Mouse (Mus musculus) megakaryocyte, adult 5-6 weeks (primary cell): ENCODE data around the gene Kirrel3. TPM values are rescaled to one million over a fixed set of nuclear protein-coding genes. Genes with fewer than 3 reads are reported as not detected.

Experiments
- ATAC-seq: 2 replicates; pipeline ENCODE4 v1.8.0; 2016; ENCODE audit warnings: mild to moderate bottlenecking, inconsistent platforms; ENCODE audit not compliant: poor library complexity, severe bottlenecking
- total RNA-seq, 2 experiments: library from RNA; stranded (forward) in 1 of 2; stranded (reverse) in 1 of 2; fragments of 153-499, 151-499 nt in 1 of 2; fragments of 221-1000, 200-1000 nt in 1 of 2; gene quantifications; 2 replicates each; pipeline versions ENCODE4 v1.2.3 to v1.2.4; 2015 to 2017

Gene Kirrel3
- total RNA-seq (2015) (not detected in 2 replicates), total RNA-seq (2017) (not detected in 2 replicates)

DNA sequence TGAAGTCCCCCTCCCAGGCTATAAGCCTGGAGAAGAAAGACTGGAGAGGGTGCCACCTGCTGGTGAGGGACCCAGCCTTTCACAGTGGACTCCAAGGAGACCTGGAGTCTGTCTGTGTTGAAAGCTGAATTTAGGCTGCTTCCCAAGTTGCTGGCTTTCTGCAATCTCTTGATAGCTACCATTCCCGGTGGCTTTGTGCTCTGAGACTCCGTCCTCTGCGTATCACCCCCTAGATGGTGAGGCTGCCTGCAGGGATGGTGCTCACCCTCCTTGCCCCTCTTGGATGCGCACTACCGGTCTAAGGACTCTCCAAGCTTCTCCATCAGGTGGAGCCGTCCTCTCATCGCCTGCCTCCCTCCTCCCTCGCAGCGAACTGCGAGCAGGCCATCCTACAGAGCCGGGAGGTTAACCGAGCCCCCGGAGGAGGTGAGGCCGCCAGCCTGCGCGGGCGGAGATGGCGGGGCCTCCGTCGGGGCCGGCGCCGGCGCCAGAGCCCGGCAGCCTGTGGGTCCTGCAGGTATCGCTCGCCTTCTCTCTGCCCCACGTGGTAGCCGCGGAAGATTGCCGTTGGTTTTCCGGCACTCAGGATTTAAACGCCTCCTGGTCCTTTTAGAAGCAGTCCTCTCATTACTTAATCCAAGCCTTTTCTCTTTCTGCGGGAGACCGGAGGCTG, at the start of gene Kirrel3:
Kirrel3 (plus strand) TSS at position 136 of the 673 bp plus-strand sequence.
- ATAC-seq = no peak

DNA sequence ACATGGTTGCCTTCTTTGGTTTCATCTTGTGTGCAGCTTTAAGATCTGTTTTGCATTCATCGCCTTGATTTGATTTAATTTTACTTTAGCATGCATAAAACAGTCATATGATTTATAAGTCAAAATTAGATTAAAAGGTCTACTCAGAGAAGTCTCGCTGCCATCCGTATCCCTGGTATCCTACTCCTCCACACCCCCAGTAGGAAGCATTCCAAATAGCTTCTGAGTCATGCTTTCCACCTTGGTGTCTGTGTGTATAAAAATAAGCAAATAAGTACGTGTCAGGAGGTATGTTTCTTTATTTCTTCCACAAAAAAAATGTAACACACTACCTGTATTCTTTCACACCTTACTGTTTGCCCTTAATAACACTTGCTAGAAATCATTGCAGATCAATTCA, 45.0 kb upstream of the Kirrel3 start:
- no peak for ATAC-seq

DNA sequence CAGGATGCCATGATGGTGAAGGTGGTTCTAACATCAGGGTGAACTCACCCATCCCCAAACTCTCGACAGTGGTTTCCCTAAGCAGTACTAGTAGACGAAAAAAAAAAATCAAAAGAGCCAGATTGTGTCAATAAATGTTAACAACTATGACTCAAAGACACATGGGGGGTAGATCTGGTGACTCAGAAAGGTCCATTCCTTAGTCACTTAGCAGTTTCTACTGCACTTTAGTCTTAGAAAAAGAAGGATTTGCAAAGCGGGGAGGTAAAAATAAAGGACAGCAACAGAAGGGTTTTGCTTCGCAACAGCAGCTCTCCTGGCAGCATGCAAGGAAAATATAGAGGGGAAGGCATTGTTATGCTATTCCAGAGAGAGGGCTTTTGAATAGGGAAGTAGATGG, 41.7 kb upstream of the Kirrel3 start:
- ATAC-seq = no peak

DNA sequence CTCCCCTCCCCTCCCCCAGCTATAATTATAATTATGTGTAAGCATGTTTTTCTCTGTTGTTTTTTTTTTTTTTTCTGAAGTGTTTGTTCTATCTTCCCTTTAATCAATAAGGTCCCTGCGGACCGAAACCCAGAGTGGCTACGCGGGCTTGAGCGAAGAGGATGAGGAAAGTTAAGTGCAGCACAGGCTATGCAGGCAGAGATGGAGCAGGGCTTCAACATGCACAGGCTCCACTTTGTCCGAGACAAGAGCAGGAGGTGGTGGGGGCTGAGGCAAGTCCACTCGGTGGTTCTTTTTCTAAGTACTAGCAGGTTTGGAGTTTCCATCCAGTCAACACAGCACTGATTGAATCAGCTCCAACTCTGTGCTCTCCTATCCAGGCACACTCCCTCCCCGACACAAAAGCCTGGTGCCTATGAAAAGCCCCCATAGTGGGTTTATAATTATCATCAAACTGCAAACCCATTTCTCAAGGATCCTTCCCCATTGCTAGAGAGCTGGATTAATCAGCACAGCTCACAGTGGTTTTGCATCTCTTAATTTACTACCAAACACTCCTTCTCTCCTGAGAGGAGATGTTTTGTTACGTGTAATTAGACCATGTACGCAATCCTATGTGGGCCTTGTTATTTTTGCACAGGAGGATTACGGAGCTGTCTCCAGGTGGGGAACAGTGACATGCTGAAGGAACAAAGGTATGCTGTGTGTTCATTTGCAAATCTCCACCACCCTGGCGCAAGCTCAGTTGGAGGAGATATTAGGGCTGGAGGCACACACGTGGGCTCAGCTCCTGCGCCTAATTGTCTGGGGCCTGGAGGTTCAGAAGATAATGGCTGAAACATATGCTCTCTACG, 39.0 kb upstream of the Kirrel3 start:
- ATAC-seq = no peak

DNA sequence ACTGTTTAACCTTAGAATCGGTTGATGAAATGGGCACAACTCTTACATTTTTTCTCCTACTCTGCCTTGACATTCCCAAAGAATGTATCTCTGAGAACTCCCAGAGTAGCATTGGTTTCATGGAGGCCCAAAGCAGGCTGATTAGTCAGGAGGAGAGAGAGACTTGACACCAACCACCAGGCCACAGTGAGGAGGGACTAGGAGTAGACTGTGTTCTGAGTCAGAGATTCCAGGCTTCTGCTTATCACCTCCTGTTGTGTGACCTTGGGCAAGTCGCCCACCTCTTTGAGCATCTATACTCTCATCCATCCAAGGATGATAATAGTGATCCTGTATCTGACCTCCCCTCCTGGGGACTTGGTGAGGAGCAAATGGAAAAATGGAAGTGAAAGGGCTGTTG, 38.0 kb upstream of the Kirrel3 start:
- no peak for ATAC-seq

DNA sequence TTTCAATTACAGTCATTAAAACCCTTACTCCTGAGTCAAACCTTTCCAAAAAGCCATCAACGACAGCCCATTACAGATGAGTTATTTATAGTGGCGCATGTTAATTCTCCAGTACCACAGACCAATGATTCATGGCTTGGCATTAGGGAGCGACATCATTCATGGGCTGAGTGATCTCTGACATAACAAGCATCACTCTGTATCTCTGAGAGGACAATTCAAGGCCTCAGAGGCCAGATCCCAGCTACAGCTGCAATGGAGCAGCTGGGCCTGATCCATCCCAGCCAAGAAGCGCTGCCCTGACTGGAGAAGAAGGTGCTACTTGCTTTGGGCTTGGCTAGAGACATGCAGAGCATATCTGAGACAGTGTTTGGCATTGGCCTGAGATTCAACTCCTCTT, 37.2 kb upstream of the Kirrel3 start:
- no peak for ATAC-seq

DNA sequence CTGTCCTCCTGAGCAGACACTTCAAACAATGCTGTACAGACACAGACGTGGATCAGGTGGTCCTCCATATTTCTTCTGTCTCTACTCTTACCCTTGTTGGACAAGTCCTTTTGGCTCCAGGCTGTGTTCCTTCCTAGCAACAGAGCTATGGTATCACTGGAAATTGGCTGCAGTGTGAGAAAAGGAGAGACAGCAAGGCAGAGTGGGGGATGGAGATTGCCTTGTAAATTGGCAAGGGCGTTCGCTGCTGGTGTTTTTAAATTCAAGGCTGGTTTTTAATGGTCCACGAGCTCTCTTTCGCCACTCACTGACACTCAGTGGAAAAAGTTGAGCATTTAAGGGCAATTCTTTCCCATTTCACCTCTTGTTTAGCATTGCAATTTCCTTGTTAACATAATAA, 27.5 kb upstream of the Kirrel3 start:
- no peak for ATAC-seq

DNA sequence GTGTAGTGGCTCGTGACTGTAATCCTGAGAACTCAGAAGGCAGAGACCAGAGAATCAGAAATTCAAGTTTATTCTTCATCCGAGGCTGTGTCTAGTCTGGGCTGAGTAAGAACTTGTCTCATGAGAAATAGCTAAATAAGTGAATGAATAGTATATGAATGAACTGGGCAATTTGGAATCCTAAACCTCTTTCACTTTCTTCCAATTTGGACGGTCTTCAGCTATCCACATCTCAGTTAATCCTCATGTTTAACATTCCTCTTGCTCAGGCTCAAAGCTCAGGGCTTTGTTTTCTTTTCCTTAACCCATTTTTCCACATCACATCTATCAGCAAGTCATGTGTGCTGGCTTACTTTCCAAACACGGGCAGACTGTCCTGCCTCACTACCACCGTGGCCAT, 25.7 kb upstream of the Kirrel3 start:
- no peak for ATAC-seq

DNA sequence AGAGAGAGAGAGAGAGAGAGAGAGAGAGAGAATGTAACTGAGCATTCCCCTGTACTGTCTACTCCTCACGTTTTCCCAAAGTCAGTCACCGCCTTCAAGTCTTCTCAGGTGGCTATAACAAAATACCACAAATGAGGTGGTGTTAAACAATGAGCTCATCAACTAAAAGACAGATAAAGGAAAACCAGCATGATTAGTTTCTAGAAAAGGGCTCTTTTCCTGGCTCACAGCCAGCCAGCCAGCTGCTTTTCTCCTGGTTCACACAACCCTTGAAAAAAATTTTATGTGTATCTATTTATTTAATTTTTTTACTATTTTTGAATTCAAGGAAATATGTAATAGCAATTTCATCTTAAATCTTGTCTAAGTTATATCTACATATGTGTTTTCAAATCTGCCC, 22.0 kb upstream of the Kirrel3 start:
- no peak for ATAC-seq

DNA sequence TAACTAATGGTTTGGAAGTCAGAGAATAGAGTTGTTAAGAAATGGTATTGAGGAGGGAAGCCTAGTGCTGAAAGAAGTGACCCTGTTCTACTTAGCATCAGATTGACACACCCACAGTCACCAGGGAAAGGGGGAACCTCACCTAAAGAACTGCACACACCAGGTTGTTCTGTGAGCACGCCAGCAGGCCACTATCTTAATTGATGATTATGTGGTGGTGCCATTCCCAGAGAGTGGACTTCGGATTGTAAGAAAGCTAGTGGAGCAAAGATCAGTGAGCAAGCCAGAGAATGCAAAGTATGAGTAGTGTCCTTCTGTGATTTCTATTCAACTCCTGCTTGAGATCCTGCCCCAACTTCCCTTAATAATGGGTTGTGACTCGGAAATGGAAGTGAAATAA, 19.6 kb upstream of the Kirrel3 start:
- no peak for ATAC-seq

DNA sequence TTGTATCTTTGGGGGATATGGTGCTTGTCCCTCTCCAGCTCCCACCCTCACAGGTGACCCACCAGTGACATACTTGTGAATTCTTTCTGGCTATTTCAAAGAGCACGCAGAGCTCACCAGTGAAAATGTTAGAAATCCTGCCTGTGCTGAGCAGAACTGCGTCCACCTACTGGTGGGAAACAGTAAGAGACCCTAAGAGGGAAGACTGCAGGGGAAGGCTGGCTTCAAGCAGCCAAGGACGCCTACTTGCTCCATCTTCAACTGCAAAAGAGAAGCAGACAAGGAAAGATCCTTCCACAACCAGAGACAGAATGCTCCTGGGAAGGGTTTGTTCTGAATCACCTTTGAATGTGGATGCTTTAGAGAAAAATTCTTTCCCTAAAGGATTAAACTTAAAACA, 16.5 kb upstream of the Kirrel3 start:
- ATAC-seq = no peak

DNA sequence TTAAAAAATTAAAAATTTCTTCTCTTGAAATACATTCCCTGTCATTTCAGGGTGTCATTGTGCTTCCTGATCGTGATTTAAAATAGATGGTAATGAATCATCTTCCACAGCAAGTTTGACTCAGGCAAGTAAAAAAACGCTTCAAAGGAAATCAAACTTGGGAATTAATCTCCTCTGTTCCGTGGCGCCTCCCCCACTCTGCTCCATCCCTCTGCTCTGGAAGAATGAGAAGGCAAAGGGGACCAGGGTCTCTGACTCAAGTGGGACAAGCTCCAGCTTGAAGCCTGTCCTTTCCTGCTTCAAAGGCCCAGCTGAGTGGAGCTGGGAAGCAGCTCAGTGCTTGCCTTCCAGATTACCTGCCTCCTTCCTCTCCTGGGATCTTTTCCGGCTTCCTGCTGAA, 9.5 kb upstream of the Kirrel3 start:
- no peak for ATAC-seq

DNA sequence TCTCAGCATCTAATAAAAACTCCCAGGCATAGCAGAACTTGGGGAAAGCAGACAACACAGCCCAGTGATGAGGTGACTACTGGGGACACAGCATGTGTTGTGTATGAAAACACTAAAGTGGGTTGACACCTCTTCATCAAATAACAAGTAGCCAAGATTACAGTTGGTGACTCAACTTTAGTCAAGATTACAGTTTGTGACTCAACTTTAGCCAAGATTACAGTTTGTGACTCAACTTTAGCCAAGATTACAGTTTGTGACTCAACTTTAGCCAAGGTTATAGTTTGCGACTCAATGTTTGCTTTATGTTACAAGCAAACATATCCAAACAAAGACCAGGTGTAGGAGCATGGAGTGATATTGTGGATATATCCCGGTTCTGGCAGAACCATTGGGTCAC, 7.2 kb upstream of the Kirrel3 start:
- no peak for ATAC-seq

DNA sequence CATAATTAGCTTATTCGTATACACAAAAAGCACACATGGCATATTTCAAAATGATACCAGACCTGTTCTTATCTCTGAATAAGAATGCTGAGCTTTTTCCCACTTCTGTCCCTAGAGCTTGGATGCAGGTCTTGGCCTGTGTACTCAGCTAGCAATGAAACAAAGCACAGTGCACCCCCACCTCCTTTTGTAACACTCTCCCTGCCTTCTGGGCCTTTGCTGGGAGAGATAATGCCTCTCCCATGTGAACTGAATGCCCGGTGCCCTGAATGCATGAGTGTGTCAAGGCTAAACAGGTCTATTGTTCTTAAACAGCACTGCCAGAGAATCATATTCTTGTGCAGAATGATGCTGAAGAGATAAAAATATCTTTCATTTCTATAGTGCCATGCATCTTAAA, 2.5 kb upstream of the Kirrel3 start:
- no peak for ATAC-seq

DNA sequence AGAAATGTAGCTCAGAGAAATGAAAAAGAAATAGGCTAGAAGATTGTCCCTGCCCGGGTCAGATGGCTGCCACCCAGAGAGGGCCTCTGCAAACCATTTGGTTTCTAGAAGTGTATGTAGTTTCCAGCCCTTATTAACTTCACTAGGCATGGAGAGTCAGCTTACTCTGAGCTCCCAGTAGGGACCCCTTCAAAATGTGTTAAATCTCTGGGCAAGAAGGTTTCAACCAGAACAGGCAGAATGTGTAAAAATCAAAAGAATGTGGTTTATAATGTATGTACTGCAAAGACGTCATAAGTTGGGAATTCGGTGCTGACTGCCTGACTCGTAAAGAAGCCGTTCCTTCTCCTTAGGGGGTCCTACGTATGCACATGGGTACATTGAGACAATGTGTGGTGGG, 1.0 kb upstream of the Kirrel3 start:
- no peak for ATAC-seq

DNA sequence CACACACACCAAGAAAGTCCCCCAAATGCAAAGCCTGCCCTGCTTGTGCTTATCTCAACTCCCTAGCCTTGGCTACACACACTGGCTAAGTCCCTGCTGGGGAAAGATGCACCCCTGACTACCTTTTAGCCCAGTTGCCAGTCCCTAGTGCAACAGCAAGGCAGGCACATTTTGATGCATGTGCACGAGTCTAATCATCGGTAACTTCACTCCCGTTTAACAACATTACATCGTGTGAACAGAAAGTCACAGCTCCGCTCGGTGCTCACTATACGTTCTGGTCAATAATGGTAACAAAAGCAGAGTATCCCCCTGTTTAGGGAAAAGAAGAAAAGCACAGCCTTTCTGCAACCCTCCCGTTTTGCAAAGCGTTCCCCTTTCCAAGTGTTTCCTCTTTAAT, 2.6 kb downstream of the Kirrel3 start:
- ATAC-seq = no peak

DNA sequence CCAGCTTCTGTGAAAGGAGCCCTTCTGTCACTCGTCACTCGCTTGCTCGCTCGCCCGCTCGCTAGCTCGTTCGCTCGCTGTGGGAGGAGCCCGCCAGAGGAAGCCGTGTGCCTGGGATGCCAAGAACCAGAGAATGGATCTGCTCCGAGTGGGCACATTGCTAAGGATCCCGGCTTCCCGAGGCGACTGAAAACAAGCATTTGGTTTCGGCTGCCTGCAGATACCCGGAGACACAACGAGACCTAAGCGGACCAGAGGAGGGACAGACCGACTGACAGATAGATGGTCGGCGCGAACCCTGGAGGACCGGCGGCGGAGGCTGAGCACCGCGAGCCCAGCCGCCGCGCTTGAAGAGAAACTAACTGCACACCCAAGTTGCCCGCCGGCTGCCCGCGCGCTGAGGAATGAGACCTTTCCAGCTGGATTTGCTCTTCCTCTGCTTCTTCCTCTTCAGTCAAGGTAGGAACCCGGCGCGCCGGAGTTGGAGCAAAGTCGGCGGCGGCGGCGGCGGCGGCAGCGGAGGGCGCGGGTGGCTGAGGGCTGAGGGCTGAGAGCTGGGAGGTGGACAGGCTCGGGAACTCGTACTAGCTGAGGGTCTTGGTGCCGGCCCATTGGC, 3.1 kb downstream of the Kirrel3 start:
- no peak for ATAC-seq

DNA sequence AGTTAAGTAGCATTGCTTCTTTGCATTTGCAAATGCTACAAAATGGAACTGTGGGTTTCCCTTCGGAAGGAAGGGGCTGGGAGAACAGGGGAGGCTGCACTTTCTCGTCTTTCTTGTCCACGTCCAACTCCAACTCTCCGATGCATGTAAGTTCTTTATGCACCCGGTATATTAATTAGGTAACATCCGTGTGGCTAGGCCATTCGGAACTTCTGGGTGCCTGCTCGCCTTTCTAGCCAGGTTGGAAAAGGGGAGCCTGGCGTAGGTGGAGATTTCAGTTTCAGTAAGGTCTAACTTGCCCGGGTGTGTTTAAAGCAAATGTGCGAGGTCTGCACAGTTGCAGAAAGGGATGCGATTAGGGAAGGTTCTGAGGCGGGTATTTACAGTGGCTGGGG, 3.6 kb downstream of the Kirrel3 start:
- no peak for ATAC-seq

DNA sequence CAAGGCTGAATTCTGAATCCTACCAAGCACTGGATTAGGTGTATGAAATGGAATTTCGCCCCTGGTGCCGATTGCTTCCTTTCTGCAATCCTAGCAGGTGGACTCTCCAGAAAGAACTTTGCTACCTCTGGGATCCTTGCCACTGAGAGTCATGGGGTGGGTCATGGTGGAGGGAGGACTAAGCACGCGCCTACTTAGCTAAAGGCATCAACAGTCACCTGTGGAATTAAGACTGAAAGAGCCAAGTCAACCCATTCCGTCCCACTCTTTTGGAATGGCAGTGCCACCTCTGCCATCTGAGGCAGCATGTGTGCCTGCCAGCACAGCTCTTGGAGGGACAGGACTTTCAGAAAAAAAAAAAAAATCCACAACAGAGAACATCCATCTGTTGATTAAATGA, 4.1 kb downstream of the Kirrel3 start:
- no peak for ATAC-seq

DNA sequence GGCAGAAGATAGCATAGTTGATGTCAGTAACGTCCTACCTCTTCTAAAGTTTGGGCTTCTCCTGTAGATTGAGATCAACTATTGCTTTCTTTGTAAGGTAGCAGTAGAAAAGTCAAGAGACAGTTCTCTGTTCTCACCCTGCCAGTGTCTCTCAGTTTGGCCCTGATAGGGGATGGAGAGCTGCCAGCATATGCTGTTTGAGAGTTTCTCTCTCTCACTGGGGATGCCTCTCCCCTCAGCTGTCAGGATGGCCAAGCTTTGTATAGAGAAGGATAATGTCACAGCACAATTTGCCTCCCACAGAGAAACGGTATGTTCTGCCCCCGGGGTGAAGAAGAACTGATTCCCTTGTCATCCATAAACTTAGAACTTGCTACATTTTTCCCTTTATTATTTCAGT, 6.4 kb downstream of the Kirrel3 start:
- no peak for ATAC-seq

DNA sequence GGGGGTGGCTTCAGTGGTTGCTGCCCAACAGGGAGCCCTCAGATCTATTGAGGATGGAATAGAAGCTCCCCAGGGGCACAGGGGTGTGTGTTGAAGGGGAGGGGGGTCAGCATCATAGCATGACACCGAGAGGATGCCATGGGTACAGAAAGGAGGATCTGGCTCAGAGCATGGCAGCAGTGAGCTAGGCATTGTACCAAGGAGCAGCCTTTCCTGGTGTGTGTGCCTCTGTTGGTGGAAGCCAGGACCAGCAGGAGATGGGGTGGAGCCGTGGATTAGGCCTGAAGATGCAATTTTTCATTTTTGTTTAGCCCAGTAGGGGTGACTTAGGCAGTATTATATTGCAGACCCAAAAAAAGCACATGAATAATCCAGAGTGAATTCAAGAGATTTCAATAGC, 7.9 kb downstream of the Kirrel3 start:
- no peak for ATAC-seq

DNA sequence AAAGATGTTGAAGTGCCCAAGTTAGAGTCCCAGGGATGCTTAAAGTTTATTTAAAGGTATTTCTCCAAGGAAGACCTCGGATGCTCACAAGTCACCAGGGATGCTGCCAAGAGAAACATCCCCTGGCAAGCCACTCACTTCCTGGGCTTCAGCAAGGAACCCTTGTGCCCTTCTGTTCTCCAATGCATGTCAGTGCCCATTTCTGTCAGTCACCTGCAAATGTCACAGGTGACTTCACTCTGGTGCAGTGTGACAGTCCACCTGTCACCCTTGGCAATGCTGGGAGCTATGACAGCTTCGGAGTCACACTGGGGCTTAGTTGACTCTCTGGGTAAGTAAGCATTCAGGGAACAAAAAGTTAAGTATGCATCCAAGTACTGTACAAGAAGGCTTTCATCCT, 12.4 kb downstream of the Kirrel3 start:
- no peak for ATAC-seq
